Mouse (Mus musculus) stomach, postnatal 0 days (tissue): ENCODE data around the gene Gmeb1.

ENCODE experiments used
- CTCF ChIP-seq: IDR thresholded peaks from 2 replicates; pipeline ENCODE4 v1.5.1; 2016; ENCODE audit warnings: antibody characterized with exemption, low read depth, mild to moderate bottlenecking, moderate library complexity
- EP300 ChIP-seq: optimal IDR thresholded peaks from 2 replicates; pipeline ENCODE3; 2016; ENCODE audit warnings: antibody characterized with exemption

DNA sequence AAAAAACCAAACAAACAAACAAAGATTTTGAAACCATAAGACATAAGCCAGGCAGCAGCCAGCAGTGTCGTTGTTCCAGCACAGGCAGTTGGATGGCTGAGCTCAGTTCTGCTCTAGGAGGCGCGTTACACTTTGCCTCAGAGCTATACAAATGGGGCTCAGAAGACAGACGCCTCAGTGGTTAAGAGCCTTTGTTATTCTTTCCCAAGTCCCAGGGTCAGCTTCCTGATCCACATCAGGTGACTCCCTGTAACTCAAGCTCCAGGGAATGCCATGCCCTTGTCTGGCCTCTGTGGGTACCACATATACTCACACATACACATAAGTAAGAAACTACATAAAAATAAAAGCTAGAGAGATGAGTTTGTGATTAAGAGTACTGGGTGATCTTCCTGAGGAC lies 29.7 kb upstream of the Gmeb1 start:
- TF ChIP-seq CTCF (no peak), EP300 (no peak)
